Mouse (Mus musculus): Measurements from ENCODE around the gene Ano2.

Ano2 gene

GRCm38 (mm10) chr6:125743203-125744100, 53.2 kb downstream of the Ano2 start:
- no peak for DNase-seq (ENCODE audit: low spot score in 2 of 2)

DNA sequence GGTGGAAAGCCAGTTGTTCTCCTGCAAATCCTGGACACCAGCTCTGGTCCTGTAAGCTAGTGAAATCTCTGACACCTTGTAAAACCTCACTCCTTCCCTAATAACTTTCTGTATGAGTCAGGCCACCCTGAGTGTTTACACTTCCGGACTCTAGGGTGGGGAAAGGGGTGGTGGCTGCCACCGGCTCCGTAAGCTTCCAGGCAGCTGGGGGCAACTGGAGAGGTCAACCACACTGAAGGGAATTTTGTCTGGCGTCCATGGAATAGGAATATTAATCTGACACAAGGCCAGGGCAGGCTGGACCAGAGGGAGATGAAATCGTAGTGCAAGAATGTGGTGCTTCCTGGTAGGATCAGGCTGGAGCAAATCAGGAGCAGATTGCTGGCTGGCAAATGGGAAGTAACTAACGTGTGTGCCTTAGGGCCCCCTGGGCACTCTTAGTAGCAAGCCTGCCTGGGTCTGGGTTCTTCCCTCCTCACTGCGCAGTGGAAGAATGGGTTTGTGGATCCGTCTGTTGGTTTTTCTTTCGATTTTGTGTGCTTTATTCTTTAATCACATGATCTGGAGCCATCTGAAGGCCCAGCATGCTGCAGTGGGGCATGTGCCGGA, 57.2 kb downstream of the Ano2 start:
- no peak for DNase-seq (ENCODE audit: low spot score in 2 of 2)

DNA sequence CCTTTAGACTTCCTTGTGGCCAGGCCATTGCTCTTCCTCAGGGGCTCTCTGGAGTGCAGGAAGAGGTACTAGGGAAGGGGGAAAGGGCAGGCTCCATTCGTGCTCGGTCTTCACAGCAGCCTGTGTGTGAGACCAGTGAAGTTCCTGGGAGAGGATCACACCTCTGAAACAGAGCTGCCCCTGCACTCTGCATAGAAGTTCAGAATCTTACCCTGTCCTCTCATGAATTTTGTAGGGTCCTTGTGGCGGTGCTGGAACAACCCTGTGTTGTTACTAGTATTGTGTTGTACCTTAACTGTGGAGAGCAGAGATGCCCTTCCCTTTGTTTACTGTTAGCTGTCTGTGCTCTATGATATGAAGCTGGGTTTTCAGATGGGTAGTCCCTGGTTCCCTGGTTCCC, 58.4 kb downstream of the Ano2 start:
- no peak for DNase-seq (ENCODE audit: low spot score in 2 of 2)

DNA sequence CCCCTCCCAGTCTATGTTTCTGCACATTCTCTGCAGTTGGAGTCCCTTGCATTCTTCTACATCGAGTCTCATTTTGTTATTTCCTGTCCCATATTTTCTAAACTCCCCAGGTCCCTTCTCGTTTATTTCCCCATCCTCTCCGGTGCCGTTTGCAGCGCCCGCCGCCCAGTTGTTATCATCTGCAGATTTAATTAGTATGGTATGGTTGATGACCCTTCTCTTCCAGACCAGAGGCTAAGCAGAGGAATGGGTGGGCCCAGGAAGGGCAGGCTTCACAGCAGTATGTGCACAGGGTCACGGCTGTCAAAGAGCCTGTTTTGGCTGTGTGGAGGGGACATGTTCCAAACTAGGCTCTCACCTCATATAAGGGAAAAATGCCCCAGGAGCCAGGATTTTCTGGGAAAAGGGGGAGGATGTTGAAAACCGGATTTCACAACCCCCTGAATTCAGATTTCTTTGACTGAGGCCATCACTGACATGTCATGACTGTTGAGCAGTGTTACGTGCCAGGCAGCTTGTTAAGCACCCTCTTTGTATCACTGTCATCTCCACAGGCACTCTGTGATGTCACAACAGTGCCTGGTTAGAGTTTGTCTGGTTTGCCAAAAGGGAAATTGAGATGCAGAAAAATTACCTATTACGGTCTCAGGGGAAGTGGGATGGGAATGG, 72.8 kb downstream of the Ano2 start:
- no peak for DNase-seq (ENCODE audit: low spot score in 2 of 2)

GRCm38 (mm10) chr6:125773256-125773655, 83.0 kb downstream of the Ano2 start:
- no peak for DNase-seq (ENCODE audit: low spot score in 2 of 2)

GRCm38 (mm10) chr6:125776291-125776690, 86.1 kb downstream of the Ano2 start:
- DNase-seq (ENCODE audit: low spot score in 2 of 2): peak in 1 of 2 experiments; percentile 22

DNA sequence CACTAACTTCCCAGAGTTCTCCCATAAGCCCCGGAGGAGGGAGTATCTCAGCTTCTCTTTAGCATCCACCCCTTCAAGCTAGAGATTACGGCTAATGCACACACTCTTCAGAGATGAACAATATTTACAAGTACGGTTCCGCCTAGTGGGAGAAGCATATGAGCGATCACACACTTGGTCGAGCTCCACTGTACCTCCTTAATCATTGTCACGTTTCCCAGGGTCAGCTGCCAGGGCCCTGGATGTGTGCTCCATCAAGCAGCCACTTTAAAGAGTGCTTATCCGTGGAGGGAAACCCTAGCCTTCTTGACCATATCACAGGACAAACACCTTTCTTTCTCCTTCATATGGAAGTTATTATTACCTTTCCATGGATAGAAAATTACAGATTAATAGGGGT, 112.7 kb downstream of the Ano2 start:
- DNase-seq (ENCODE audit: low spot score in 2 of 2): no peak

DNA sequence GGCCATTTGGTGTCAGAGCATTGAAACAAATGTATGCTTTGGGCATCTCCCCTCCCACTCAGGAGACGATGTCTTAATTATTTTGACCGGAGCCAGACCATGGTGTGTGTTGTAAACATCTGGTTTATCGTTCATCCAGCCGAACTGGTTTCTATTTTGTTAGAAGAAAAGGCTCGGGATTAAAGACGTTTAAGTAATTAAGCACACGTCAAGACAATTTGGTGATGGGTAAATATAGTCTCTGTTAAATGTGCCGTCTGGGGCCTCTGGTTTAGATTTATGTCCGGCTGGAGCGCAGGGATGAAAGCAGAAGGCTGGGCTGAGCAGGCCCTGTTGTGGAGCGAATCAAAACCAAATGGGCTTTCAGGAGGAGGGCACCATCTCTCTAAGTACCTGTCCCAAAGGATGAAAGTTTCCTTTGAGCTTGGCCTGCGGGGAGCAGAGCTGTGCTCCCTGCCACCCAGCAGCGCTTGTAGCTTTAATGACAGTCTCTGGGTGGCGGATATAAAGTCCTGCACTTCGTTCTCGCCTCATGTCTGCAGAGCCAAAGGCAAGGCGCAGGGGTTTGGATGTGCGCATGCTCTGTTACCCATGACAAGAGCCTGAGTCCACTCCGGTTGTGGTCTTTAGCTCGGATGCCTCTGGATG, 113.3 kb downstream of the Ano2 start:
- no peak for DNase-seq (ENCODE audit: low spot score in 2 of 2)

GRCm38 (mm10) chr6:125808996-125809649, 118.9 kb downstream of the Ano2 start:
- DNase-seq (ENCODE audit: low spot score in 2 of 2): no peak

GRCm38 (mm10) chr6:125811395-125811794, 121.2 kb downstream of the Ano2 start:
- DNase-seq (ENCODE audit: low spot score in 2 of 2): no peak

- DNase-seq (ENCODE audit: low spot score in 2 of 2): no peak
Observed at GRCm38 (mm10) chr6:125838121-125838520, 147.9 kb downstream of the Ano2 start.

DNA sequence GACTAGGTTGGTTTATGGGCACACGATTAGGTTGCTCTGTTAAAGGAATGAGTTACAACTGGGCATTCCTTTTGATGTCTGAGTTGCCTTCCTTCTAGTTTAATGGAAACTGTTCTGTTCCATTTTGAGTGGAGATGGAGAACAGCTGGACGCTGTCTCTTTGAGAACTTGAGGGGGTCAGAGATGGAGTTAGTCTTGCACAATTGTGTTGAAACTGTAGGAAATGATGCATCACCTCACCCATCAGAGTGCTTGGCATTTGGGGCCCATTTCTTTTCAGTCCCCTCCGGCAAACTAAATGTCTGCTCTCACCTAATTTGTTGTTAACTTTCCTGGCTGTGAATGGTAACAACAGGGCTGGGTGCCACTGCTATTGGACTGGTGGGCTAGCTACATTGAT, 151.1 kb downstream of the Ano2 start:
- DNase-seq (ENCODE audit: low spot score in 2 of 2): no peak

GRCm38 (mm10) chr6:125851196-125851595, 161.0 kb downstream of the Ano2 start:
- DNase-seq (ENCODE audit: low spot score in 2 of 2): no peak

DNA sequence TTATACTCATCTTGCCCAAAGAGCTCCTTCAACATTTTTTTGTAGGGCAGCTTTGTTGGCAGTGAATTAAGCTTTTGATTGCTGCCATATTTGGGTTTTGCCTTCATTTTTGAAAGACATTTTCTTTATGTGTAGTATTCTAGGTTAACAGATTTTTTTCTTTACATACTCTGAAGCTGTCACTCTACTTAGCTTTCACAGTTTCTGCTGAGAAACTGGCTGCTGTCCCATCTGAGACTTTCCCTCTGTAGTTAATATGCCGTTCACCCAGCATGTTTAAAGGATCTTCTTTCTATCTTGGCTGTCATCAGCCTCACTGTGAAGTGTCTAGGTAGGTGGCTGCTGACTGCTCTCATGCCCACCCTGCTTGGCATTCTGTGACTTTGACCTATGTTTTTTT, 168.1 kb downstream of the Ano2 start:
- DNase-seq (ENCODE audit: low spot score in 2 of 2): peak; percentile 52 to 67

GRCm38 (mm10) chr6:125868516-125868915, 178.3 kb downstream of the Ano2 start:
- DNase-seq (ENCODE audit: low spot score in 2 of 2): peak; percentile 37 to 50

GRCm38 (mm10) chr6:125871482-125871881, 181.3 kb downstream of the Ano2 start:
- no peak for DNase-seq (ENCODE audit: low spot score in 2 of 2)

DNA sequence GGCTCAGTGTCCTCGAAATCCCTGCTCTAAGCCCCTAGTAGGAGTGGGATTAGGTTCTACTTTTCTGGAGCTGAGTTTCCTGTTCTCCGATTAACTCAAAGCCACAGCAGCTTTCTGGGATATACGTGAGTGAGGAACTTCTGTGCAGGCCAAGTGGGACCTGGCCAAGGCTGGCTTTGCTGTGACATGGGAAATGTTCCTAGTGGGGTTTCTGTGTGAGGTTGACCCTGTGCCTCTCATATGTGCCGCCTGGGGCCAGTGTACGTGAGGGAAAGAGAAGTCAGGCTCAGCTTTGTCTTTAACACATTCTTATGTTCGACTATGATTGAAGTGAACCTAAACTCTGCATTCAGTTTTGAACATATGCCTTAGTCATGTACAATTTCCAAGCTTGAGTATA, 184.5 kb downstream of the Ano2 start:
- DNase-seq (ENCODE audit: low spot score in 2 of 2): no peak

GRCm38 (mm10) chr6:125876884-125877283, 186.7 kb downstream of the Ano2 start:
- DNase-seq (ENCODE audit: low spot score in 2 of 2): no peak

DNA sequence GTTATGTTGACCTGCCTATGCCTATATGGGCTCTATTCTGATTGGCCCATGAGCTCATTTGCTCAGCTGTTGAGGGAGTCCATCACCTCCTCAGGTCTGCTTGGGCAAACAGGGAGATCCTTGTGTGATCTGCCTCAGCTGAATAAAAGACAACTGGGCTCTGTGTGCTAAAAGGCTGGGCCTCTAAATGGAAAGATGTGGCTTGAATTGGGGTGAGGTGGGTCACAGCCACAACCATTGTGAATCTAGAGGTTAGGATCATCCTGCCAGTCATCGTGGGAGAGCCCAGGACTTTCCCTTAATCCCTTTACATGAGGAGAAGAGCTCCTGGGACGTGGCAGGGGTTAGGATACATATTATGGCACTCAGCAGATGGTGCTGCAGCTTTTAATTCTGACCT, 188.5 kb downstream of the Ano2 start:
- DNase-seq (ENCODE audit: low spot score in 2 of 2): no peak

DNA sequence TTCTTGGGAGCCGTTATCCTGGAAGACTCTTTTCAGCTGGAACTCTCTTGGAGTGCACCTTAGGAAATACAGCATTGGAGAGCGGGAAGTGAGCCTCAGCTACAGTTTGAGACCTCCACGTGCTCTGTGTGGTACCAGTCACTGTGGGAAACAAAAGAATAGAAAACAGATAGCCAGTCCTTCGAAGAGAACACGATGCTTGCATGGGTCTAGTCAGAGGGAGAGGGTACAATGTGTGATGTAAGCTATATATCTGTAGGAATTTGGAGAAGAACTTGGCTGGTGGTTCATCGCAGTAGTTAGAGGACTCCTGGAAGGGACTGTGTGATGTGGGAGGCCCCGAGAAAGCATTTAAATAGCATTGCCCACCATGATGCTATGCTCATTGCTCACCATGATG, 189.1 kb downstream of the Ano2 start:
- no peak for DNase-seq (ENCODE audit: low spot score in 2 of 2)

DNA sequence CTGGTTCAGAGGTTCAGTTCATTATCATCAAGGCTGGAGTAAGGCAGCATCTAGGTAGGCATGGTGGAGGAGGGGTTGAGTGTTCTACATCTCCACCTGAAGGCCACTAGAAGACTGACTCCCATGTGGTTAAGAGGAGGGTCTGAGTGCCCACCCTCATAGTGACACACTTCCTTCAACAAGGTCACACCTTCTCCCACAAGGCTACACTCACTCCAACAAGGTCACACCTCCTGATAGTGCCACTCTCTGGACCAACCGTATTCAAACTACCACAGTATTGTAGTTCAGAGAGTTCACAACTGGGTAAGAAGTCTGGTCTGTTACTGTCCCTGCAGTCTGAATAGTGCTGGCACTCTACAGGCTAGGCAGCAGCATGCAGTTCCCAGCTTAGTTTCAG, 198.4 kb downstream of the Ano2 start:
- no peak for DNase-seq (ENCODE audit: low spot score in 2 of 2)

DNA sequence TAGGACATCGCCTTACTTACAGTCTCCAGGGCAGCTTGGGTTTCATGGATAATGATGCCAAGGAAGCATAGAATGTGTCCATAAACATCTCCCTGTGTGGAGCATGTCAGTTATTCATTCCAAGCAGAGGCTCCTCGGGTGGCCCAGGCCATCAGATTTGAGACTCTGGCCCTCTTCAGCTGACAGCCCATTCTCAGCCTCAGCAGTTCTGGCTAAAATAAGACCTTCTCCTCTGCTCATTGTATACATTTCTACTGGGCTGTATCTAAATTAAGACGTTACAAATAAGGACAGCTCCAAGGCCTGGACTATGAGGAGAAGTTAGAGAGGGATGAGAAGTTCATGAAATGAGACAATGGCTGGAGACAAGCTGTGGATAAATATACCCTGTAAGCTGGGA, 204.1 kb downstream of the Ano2 start:
- DNase-seq (ENCODE audit: low spot score in 2 of 2): no peak

All from right cerebral cortex, postnatal 10 days (tissue).